Mouse (Mus musculus) hematopoietic stem cell, adult 5-6 weeks (primary cell): ENCODE results near the gene Psmb3. TPM values are rescaled to one million over a fixed set of nuclear protein-coding genes. Genes with fewer than 3 reads are reported as not detected.
A peak's percentile ranks its signal among the peaks of the same experiment; 100 is the strongest.
"Not testable (repeated sequence)": the region's sequence is repeated elsewhere in the genome, so short reads cannot be mapped to it uniquely, and the experiment has no call there.

Experiments
- ATAC-seq, 2 experiments: fragments of 125-278 bp in 1 of 2; replicated peaks in 1 of 2; 2 replicates each; pipeline ENCODE4 v1.8.0; 2016 to 2017; ENCODE audit warnings: inconsistent platforms in 2 of 2, mild to moderate bottlenecking in 2 of 2, moderate number of reproducible peaks in 2 of 2, low read depth in 1 of 2, moderate TSS enrichment in 1 of 2; ENCODE audit not compliant: low FRiP score in 2 of 2, poor library complexity in 2 of 2, severe bottlenecking in 2 of 2, insufficient read depth in 1 of 2, low TSS enrichment in 1 of 2
- total RNA-seq: library from RNA; stranded (forward); fragments of 172-1452, 232-1000 nt; gene quantifications from 2 replicates; pipeline ENCODE4 v1.2.3, GENCODE M21; 2017

Psmb3 gene
- total RNA-seq, 1 experiment from 2014 or later: 93.0 TPM

DNA sequence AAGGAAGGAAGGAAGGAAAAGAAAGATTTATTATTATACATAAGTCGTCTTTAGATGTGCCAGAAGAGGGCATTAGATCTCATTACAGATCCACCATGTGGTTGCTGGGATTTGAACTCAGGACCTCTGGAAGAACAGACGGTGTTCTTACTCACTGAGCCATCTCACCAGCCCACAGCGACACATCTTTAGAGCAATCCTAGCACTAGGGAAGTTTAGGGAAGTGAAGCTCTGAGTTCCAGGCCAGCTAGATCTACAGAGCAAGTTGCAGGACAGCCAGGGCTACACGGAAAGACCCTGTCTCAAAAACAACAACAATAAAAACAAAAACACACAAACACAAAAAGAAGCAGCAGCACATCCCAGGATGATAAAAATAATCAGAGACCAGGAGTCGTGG, 31.6 kb downstream of the Psmb3 start:
- not testable (repeated sequence) for ATAC-seq

DNA sequence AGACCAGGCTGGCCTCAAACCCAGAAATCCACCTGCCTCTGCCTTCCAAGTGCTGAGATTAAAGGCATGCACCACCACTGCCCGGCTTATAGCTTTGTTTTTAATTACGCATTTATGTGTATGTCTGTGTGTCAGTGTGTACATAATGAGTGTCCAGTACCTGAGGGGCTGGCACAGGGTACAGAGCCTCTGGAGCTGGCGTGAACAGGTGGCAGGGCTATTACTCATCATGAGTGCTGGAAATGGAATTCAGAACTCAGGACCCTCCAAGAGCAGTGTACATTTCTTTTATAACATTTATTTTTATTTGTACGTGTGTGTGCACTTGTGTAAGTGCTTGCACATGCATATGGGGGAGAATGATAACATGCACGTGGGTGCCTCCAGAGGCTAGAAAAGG, 33.4 kb downstream of the Psmb3 start:
- ATAC-seq: no peak

DNA sequence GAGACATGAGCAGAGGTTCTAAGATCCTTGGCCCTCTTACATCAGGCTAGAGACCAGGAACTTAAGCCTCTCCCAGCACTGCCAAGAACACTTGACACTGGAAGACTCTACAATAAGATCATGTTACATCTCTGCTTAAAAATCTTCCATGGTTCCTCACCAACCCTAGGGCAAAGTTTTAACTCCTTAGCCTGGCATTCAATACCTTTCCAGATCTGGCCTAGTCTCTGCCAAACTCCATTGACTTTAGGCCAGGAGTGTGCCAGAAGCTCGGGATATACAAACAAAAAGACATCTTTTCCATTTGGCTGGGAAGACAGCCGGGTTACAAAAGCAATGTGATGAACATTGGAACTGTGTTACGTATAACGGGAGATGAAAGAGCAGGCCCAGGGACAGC, 34.4 kb downstream of the Psmb3 start:
- no peak for ATAC-seq

DNA sequence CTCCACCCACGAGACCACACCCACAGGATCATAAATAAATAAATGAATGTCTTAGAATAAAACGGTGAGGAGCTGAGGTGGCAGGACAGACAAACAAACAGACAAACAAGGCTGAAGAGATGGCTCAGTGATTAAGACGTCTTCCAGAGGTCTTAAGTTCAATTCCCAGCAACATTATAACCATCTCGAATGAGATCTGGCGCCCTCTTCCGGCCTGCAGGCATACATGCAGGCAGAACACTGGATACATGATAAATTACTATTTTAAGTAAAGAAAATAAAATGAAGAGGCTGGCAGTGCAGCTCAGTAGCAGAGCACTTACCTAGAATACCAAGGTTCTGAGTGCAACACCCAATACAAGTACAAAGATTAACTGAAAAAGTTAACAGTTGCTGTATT, 35.5 kb downstream of the Psmb3 start:
- ATAC-seq: no peak

DNA sequence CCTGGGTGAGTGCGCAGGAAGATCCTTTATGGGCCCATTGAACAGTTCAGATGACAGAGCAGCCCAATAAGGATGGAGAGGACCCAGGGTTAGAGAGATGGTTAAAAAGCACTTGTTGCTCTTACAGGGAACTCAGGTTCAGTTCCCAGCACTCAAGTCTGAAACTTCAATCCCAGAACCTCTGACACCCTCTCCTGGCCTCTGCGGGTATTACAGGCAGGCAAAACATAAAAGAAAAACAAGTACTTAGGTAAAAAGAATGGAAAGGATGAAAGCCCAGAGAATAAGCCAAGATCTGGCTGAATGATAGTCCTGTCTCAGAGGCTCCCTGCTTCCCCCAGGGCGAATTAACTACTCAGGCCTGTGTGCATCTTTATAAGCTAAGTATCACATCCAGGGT, 36.0 kb downstream of the Psmb3 start:
- no peak for ATAC-seq

DNA sequence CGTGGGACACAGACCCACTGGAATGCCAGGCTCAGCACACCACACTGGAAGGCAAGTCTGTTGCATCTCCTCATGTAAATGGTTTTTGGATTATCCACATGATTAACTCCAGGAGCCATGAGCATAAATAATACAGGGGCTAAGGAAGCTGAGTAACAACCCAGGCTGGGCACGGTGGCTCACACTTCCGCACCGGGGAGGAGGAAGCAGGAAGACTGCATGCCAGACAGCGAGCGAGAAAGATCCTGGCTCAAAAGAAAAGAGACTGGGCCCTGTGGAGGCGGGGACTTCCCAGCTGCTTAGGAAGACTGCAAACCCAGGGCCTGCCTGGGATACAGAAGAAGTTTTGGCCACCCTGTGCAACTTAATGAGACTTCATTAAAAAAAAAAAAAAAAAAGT, 37.0 kb downstream of the Psmb3 start:
- no peak for ATAC-seq

DNA sequence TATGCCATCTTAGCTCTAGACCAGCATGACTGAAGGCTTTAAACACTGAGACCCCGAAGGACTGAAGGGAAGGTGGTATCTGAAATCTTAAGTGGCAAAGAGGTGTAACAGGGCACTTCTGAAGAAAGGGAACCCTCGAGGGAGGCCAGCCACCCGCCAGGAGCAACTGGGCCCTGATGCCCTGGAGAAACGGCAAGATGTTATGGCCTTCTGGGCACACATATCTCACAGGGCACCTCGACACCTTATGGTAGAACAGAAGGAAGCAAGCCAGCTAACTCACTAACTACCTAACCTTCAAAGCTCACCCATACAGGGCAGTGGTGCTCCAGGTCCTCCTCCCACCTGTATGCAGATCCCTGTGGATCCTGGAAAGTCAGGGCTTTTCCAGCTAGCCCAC, 39.0 kb downstream of the Psmb3 start:
- ATAC-seq: no peak

DNA sequence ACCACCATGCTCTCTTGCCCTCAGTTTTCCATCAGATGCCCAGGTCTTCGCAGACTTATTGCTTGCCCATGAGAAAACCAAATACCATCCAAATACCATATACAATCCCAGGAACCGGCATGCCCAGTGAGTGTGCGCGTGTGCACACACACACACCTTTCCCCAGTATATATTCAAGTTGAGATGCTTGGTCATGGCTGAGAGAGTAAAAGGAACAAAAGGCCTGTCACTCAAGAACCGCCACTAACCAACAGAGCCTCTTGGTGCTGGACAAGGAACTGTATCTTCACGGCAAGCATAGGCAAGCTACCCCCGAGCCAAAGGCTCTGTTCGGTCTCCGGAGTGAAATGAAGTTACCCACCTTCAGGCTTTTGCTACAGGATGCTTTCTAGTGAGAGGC, 39.4 kb downstream of the Psmb3 start:
- no peak for ATAC-seq

DNA sequence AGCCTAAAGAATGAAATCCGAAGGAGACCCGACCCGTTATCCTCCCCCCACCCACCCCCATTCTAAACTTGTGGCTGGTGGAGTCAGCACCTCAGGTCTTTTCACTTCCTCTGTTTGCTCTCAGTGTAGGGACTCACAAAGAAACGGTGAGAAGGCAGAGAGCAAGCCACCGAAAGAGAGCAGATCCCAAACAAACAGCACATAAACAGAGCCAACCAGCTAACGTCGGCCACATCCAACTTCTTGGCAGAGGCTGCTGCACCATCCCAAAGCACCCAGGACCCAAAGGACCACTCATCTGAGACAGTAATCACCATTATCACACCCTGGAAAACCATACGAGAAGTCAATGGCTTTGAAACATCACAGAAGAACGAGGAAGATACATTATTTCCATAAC, 40.2 kb downstream of the Psmb3 start:
- ATAC-seq: no peak

DNA sequence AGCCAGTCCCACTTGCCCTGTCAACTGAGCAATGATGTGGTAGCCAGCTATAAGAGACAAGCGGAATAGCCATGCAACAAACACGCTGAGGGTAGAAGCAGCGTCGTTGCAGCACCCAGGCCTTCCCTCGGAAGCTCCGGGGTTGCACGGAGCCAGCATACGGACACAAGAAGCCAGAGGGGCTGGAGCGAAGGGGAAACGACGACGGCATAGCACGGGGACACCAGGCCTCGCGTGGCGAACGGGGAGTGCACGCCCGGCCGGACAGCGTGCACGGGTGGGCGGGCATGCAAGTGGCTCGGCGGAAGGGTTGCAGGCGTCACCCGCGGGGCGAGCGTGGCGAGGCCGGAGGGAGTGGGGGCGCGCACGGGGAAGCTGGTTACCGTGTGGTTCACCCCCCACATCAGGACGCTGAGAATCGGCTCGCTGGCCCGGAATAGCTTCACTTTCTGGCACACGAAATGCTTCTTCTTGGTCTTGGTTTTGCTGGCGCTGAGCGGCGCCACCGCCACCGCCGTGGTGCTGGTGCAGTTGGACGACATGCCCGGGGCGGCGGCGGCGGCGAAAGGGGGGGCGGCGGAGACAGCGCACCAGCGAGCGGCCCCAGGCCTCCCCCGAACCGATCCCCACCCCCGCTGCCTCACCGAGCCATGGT, 41.0 kb downstream of the Psmb3 start, which contains the start of gene Pip4k2b:
TSS of gene Pip4k2b (minus strand) at position 642 of the 655 bp plus-strand sequence.
- ATAC-seq: no peak; a peak in 1 of 4 replicates

DNA sequence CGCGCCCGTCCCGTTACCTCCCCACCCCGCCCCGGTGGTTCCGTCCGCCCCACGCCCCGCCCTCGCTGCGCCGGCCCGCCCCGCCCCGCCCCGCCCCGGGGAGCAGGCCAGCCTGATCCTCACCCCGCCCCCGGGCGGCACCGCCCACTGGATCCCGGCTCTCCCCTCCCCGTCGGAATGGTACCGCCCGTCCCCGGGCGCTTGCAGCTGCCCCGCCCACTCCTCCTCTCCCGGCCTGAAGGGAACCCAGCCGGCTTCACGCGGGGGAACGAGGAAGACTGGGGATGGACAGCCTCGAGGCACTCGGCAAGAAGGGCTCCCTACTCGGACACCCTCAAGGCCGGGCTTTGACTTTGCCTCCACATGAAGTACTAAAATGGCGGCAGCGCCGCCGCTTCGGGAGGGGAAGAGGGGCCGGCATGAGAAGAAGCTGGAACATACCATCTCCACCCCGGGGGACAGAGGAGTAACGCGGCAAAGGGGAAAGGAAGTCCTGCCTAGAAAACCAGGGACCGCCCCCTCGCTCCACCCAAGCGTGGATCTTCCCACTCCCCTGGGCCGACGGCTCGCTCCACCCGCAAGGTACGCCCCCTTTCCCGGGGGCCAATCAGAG, 41.6 kb downstream of the Psmb3 start:
- ATAC-seq: peak; percentile 96 to 97

DNA sequence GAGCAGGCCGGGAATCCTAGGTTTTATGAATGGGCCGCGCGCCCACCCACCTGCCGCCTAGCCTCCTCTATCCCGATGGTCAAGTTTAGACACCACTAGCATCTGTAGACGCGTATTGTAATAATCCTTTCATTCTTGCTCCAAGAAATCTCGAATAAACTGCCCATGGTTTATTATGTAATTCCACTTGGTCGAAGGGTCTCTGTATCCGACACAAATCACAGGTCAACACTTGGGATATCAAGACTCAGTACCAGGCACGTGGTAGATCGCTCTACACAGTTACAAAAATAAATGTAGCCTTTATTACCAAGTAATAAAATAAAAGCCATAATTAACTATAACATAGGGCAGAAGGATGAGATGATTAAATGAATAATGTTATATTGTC, 42.1 kb downstream of the Psmb3 start:
- ATAC-seq: no peak

DNA sequence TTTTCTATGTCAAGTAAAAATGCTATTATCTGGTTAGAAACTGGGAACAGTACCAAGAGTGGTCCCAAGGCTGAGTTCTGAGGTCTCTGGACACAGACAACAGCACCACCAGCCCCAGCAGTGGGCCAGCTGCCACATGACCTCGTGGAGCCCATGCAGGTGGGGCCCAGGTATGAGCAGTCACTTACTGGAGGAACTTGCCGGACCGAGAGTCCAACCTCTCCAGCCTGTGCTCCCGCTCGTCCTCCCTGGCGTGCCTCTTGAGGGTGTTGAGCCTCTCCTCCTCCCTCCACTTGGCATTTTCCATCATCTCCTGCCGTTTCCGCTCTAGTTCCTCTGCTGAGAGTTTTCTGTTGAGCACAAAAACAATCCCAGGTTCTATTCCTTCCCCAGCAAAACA, 44.6 kb downstream of the Psmb3 start:
- no peak for ATAC-seq

DNA sequence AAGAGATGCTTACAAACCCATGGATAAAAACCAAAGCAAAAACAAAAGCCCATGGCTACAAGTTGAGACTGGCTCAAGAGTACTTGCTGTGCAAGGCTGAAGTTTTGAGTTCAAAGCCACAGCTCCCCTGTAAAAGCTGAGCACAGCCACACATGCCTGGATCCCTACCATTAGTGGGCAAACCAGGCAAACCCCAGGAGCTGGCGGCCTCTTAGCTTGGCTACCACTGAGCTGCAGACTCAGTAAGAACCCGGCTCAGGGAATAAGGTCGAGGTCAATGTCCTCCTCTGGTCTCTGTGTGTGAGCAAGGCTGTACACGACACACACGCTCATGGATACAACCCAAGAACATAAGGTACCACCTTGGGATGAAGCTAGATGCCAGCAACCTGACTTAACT, 45.3 kb downstream of the Psmb3 start:
- ATAC-seq: no peak

DNA sequence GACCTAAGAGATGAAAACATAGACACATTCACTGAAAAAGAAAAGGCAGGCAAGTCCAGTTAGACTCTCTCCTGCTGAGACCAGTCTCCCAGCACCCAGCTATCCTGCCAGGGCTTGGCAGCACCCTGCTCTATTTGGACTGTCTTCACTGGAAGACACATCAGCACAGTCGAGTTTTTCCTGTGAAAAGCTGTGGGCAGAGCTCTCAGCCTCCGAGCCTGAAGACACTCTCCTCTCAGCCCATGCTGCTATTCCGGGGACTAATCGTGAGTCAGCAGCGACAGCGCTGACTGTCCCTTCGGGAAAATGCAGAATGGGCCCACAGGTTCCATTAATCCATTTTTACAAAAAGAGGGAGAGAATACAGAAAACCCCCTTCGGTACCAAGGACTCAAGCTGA, 50.1 kb downstream of the Psmb3 start:
- no peak for ATAC-seq

DNA sequence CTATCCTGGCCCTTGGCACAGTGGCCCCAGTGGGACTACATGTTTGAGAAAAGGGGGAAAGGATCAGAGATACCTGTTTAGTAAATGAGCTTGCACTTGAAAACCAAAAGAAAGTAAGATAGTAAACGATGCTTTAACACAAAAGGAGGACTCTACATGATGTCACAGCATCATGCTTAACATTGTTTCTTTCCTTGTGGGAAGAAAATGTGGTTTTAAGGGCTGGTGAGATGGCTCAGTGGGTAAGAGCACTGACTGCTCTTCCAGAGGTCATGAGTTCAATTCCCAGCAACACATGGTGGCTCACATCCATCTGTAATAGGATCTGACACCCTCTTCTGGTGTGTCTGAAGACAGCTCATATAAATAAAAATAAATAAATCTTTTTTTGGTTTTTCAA, 54.9 kb downstream of the Psmb3 start:
- no peak for ATAC-seq

DNA sequence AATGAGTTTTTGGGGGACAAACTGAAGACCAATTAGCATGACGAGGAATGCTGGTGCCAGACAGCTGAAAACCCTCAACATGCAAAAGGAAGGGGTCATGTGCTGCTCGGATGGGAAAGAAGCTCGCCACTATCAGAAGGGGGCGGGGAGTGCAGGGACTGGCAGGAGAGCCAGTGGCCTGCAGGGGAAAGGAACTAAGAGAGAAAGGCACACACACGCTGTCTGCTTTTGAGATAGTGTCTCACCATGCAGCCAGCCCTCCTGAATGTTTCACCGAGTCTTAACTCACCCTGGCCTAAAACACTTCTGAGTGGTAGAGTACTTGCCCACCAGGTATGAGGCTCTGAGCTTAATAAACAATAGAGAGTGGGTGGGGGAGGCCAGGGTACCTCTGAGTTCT, 55.7 kb downstream of the Psmb3 start:
- no peak for ATAC-seq

DNA sequence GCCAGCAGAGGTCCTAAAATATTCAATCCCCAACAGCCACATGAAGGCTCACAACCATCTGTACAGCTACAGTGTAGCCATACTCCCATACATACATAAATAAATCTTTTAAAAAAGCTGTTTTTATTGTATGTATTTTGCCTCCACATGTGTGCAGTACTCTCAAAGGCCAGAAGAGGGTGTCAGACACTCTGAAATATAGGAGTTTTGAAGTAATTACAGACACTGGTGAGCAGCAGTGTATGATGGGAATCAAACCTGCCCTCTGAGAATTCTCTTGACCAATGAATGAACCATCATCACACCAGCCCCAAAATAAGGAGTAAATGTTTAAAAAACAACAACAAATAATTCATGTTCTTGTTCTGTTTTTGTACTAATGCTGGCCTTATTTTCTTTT, 58.4 kb downstream of the Psmb3 start:
- no peak for ATAC-seq
